Mouse (Mus musculus) heart, embryonic 13.5 days (tissue): ENCODE data around the gene Olfr1122. TPM values are rescaled to one million over a fixed set of nuclear protein-coding genes. Genes with fewer than 3 reads are reported as not detected.

Experiments used
- polyA plus RNA-seq: library from polyadenylated mRNA; unstranded; fragments of >200 nt; fragmentation: Nextera tagmentation; extraction: Ambion mirVana; gene quantifications from 2 replicates; pipeline ENCODE4 v1.2.1, GENCODE M21; 2015

The Olfr1122 gene
- polyA plus RNA-seq, 1 experiment from 2014 or later: not detected

Other genes with a start within 250 kb of the Olfr1122 start
- not detected in 2 replicates for gene Olfr1110, start 245.5 kb upstream of the Olfr1122 start, polyA plus RNA-seq
- gene Olfr1111, start 233.2 kb upstream of the Olfr1122 start, polyA plus RNA-seq: not detected in 2 replicates
- not detected in 2 replicates for gene Olfr1112, start 198.1 kb upstream of the Olfr1122 start, polyA plus RNA-seq
- not detected in 2 replicates for gene Olfr1113, start 176.9 kb upstream of the Olfr1122 start, polyA plus RNA-seq
- gene Olfr1115, start 137.8 kb upstream of the Olfr1122 start, polyA plus RNA-seq: not detected in 2 replicates
- gene Olfr1116, start 118.3 kb upstream of the Olfr1122 start, polyA plus RNA-seq: not detected in 2 replicates
- gene Olfr1118, start 78.3 kb upstream of the Olfr1122 start, polyA plus RNA-seq: not detected in 2 replicates
- gene Olfr1120, start 31.0 kb upstream of the Olfr1122 start, polyA plus RNA-seq: not detected in 2 replicates
- not detected in 2 replicates for gene Olfr1121, start 16.0 kb upstream of the Olfr1122 start, polyA plus RNA-seq
- gene Olfr1123, start 30.8 kb downstream of the Olfr1122 start, polyA plus RNA-seq: not detected in 2 replicates
- 0.05 and 0.08 TPM in 2 replicates for gene Olfr1124, start 44.4 kb downstream of the Olfr1122 start, polyA plus RNA-seq
- not detected in 2 replicates for gene Olfr1126, start 68.1 kb downstream of the Olfr1122 start, polyA plus RNA-seq
- not detected in 2 replicates for gene Pramel7, start 111.2 kb downstream of the Olfr1122 start, polyA plus RNA-seq
- gene Pramel6, start 120.7 kb downstream of the Olfr1122 start, polyA plus RNA-seq: not detected in 2 replicates
- not detected in 2 replicates for gene Olfr153, start 145.9 kb downstream of the Olfr1122 start, polyA plus RNA-seq
- gene Olfr1128, start 159.7 kb downstream of the Olfr1122 start, polyA plus RNA-seq: not detected in 2 replicates
- not detected in 2 replicates for gene Olfr1129, start 188.1 kb downstream of the Olfr1122 start, polyA plus RNA-seq
- gene Olfr1130, start 220.4 kb downstream of the Olfr1122 start, polyA plus RNA-seq: not detected in 2 replicates
- gene Olfr1131, start 241.3 kb downstream of the Olfr1122 start, polyA plus RNA-seq: not detected in 2 replicates